Mouse (Mus musculus) layer of hippocampus, postnatal 25 days (tissue): ENCODE measurements around the gene Tmco4. TPM values are rescaled to one million over a fixed set of nuclear protein-coding genes. Genes with fewer than 3 reads are reported as not detected.
"Not testable (repeated sequence)": the region's sequence is repeated elsewhere in the genome, so short reads cannot be mapped to it uniquely, and the experiment has no call there.

Experiments
- DNase-seq, 2 experiments: peaks; one replicate each; pipeline ENCODE4 v3.0.0; 2022; ENCODE audit warnings: mixed read lengths in 2 of 2, low spot score in 1 of 2; ENCODE audit errors: extremely low spot score in 1 of 2
- total RNA-seq, 2 experiments: library from RNA; stranded (reverse); gene quantifications; 2 replicates each; pipeline ENCODE4 v1.2.3; 2021

Gene Tmco4
- total RNA-seq, 2 experiments from 2014 or later, result 2.8 to 3.5 TPM

DNA sequence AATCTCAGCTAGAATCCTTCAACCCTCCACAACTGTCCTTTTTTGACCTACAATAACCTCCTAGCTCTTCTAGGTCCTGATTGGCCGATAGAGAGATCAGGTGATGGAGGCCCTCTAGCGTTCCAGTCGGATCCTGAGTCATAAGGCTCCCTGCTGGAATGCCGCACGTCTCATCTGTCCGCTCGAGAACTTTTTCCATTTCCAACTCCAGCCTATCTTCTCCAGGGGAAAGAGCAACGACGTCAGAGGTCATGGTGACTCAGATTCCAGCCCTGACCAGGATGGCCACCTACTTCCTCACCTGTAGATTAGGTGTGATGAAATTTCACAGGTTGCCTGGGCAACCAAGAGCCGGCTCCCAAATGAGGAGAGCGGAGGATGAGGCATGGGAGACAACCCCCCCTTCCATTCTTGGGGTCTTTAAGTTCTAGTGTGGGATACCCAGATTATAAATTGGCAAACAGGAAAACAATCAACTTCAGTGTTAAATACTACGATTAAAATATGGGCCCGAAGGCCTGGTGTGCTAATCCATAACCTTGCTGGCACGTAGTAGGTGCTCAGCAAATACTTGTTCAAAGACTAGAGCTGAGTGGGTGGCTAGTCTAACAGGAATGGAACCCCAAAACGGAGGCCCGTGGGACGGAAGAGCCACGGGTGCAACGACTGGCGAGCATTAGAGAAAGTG is 405 bp upstream of the Tmco4 start:
- peak in 1 of 2 experiments; percentile 34 for DNase-seq

DNA sequence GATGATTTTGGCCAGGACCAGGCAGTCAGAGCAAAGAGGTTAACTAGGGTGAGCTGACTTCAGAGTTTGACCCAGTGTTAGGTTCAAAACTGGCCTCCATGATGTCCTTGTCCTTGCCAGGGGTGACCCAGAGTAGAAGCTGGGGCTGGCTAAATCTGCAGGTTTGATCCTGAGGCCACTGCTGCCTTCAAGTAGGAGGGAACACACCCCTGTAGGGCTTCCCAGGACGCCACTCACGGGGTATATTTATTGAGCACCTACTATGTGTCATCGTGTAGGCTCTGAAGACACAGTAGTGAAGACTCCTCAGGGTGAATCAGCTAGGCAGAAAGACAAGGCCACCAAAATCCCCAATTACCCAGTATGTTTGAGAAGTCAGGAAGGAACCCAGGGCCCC is 1.0 kb downstream of the Tmco4 start:
- DNase-seq, result no peak

- not testable (repeated sequence) for DNase-seq
Observed at GRCm38 (mm10) chr4:138974540-138974939, 1.9 kb downstream of the Tmco4 start.

- no peak for DNase-seq
Observed at GRCm38 (mm10) chr4:138975194-138975593, 2.5 kb downstream of the Tmco4 start.

DNA sequence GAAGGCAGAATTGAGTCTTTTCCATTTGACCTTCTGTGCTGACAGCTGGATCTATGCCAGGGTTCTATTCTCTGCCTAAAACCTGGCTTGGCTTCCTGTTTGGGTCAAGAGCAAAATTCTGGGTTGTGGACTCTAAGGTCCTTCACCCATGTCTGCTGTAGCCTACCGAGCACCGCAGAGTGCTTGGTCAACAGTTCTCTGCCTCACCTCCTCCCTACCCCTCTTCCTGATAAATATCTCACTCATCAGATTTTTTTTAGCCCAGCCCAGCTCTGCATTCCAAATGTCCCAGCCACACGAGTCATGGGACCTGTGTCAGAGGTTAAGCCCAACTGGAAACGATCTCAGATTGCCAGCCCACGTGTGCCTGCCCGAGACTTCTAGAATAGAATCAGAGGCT is 3.4 kb downstream of the Tmco4 start:
- no peak for DNase-seq

- DNase-seq, result no peak
Observed at GRCm38 (mm10) chr4:138980021-138980420, 7.3 kb downstream of the Tmco4 start.

DNA sequence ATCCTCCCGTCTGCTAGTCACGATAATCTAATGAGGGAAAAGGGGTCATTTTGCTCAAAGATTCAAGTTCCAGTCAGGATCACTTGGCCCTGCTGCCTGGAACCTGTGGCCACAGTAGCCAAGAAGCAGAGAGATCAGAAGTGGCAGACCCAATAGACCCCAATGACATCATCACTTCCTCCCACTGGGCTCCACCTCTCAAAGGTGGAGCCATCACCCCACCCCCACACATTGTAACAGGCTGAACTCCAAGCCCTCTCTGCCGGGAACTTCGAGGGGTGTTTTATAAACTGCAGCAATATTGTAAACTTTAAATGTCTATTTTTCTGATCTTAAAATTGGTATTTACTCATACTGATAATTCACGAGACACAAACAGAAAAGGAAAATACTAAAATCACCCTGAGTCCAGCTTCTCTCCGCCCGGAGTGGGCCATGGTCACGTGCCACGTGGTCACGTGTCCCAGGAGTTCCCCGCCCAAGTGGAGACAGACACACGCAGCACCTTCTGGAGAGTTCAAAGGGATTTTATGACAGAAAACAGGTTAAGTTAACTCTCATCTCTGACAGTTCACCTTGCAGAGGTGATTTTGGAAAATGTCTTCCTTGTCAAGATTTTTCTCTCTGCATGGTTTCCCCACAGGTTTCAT is 8.2 kb downstream of the Tmco4 start:
- no peak for DNase-seq

DNA sequence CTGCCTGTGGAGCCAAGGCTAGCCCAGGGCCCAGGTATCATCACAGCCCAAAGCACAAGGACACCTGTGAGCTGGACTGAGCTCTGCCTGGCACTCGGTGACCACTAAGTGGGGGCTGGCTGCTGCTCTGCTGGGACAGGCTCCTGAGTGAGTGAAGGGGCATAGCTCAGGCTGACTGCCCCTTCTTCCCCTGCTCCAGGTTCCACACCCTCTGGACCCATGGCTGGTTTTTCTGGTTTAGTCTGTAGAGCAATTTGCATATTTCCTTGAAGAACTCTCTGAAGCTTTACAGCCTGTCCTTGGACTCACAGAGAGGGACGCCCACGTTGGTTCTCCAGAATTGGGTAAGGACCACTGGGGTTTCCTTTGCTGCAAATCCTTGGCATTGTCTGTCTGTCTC is 10.7 kb downstream of the Tmco4 start:
- no peak for DNase-seq

GRCm38 (mm10) chr4:138984744-138985143 is 12.1 kb downstream of the Tmco4 start:
- DNase-seq, result no peak

GRCm38 (mm10) chr4:138986280-138986679 is 13.6 kb downstream of the Tmco4 start:
- DNase-seq, result no peak

- no peak for DNase-seq
Observed at GRCm38 (mm10) chr4:138994389-138994788, 21.7 kb downstream of the Tmco4 start.

DNA sequence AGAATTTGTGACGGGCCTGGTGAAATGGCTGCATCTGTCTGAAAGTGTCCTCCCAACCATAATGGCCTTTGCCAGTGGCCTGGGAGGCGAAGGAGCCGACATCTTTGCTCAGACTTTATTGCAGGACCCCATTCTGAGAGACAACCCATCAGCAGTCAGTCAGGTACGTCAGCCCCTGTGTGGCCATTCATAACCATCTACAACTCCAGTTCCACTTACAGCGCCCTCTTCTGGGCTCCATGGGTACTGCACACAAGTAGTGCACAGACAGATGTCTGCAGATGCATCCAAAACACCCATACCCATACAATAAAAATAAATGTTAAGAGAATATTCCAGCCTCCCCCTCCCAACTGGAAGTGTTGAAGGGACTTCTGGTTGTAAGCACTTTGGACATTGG is 23.7 kb downstream of the Tmco4 start:
- DNase-seq, result no peak

- no peak for DNase-seq
Observed at GRCm38 (mm10) chr4:138997121-138997520, 24.4 kb downstream of the Tmco4 start.

- no peak for DNase-seq
Observed at GRCm38 (mm10) chr4:138998611-138999010, 25.9 kb downstream of the Tmco4 start.

GRCm38 (mm10) chr4:139001026-139001425 is 28.3 kb downstream of the Tmco4 start:
- DNase-seq, result no peak

- peak in 1 of 2 experiments; percentile 26 for DNase-seq
Observed at GRCm38 (mm10) chr4:139001433-139001832, 28.7 kb downstream of the Tmco4 start.

- DNase-seq, result no peak
Observed at GRCm38 (mm10) chr4:139004067-139004466, 31.4 kb downstream of the Tmco4 start.

- DNase-seq, result no peak
Observed at GRCm38 (mm10) chr4:139005214-139005613, 32.5 kb downstream of the Tmco4 start.

DNA sequence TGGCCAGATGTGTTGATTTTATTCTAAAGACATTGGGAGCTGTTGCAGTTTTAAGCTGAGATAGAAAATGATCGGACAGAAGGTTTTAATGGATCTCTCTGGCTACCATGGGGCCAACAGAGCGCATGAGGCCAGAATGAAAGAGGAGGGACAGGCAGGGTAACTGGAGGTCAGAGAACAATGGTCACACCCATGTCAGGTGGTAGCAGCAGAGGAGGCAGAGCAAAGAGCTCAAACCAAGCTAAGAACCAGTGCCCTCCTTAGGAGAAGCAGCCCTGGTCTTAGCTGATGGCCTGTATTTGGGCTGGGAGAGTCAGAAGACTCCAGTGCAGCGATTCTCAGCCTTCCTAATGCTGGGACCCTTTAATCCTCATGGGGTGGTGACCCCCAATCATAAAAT is 34.7 kb downstream of the Tmco4 start:
- DNase-seq, result no peak

DNA sequence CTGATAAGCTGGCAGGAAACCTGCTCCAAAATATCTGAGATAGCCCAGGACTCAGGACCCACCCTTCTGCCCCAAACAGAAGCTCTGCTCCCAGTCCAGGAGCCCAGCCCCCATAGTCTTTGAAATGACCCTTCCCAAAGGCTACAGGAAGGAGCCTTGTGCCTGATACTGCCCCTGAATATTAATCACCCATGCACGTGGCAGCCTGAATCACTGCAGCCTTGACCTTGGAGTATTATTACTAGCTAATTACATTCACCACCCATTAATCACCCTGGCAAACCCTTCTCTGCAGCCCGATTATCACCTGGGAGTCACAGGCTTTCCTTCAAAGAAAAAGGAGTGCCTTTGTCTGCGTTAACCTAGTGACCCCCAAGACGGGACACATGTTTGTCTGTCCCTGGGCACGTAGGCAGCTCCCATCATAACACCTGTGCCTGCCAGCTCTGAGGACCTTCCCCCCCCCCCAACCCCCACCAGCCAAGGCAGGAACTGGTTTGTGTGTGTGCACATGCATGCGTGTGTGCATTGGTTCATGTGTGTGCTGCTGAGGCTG is 35.4 kb downstream of the Tmco4 start:
- no peak for DNase-seq

DNA sequence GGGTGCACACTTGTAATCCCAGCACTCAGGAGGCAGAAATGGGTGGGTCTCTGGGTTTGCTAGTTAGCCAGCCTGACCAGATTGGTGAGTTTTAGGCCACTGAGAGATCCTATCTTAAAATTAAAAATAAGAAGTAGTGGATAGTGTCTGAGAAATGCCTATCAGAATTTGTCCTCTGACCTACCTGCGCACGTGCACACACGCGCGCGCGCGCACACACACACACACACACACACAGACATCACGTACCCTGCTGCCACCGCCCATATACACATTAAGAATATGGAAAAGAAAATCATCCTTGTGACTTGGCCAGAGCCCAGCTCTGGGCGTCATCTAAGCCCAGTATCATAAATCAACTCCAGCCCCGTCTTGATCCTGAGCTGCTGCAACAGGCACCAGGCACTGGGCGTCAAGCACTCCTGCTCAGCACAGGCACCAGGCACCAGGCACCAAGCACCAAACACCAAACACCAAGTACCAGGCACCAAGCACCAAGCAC is 38.6 kb downstream of the Tmco4 start:
- no peak for DNase-seq

GRCm38 (mm10) chr4:139013281-139013680 is 40.6 kb downstream of the Tmco4 start:
- DNase-seq, result no peak
